Mouse (Mus musculus): ENCODE measurements around the gene Rgma.

The Rgma gene

GRCm38 (mm10) chr7:73400051-73400916 lies 25.0 kb downstream of the Rgma start:
- ATAC-seq (ENCODE audit: low TSS enrichment): no peak

DNA sequence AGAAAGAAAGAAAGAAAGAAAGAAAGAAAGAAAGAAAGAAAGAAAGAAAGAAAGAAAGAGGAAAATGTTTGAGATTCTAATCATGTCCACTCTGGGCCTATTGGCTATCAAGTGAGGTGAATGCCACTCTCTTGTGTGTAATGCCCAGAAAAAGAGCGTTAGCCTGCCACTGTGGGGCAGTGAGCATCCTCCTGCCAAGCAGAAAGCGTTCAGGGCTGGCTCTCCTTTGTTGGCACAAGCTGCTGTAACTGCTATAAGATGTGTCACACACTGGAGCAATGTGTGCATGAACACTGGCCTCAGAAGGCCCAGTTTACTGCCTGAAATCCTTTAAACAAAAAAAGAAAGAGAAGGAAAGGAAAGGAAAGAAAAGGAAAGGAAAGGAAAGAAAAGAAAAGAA lies 26.8 kb downstream of the Rgma start:
- no peak for ATAC-seq (ENCODE audit: low TSS enrichment)

DNA sequence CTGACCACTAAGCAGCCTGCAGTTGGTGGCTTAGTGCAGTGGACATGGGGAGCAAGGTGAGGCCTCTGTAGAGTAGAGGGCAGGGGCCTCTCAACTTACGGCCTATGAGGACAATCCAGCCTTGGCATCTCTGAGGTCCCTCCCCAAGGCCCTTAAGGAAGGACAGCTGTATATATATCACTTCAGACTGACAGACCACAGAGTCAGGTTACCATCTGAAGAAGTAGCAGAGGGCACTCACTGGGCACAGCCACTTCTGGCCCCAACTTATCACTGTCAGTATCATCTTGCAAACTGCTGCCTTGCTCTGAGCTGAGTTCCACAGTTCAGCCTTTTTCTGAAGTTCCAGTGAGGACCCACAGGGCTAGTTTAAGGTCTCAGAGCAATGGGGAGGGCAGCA lies 27.4 kb downstream of the Rgma start:
- ATAC-seq (ENCODE audit: low TSS enrichment): no peak

GRCm38 (mm10) chr7:73403538-73403937 lies 28.2 kb downstream of the Rgma start:
- no peak for ATAC-seq (ENCODE audit: low TSS enrichment)

GRCm38 (mm10) chr7:73405550-73405949 lies 30.2 kb downstream of the Rgma start:
- ATAC-seq (ENCODE audit: low TSS enrichment): peak; percentile 72

DNA sequence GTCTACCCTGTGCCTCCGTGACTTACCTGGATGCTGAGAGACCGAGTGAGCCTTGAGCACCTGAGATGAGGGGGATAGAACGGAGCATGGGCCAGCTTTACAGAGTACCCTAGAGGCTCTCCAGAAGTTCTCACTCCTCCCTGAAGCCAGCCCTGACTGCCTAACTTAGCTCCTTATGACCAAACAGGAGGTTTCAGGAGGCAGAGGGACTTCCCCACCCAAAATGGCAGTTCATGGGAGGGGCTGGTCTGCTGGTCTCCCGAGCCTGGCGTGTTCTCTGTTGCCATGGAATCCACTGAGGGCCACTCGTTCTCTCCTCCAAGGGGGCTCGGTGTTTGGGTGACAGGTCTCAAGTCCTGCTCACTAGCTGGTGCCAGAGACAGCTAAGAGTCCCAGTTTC lies 36.2 kb downstream of the Rgma start:
- no peak for ATAC-seq (ENCODE audit: low TSS enrichment)

DNA sequence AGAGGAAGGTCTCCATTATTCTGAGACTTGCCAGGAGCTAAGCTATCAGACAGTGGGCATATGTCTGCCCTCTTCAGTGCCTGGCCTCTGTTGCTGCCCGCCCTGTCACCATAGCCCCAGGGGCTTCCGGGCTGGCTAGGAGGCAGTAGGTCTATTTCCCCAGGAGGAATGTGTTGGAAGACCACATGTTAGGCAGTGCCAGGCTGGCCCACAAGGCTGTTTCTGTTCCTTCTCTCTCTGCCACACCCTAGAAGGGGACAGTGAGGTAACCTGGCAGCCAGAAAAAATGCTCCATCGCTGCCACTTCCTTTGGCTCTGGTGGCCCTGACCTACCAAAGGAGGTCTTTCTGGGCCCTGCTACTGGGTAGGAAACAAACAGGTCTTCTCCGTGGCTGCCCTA lies 36.7 kb downstream of the Rgma start:
- ATAC-seq (ENCODE audit: low TSS enrichment): no peak

GRCm38 (mm10) chr7:73412419-73412818 lies 37.1 kb downstream of the Rgma start:
- no peak for ATAC-seq (ENCODE audit: low TSS enrichment)

- no peak for ATAC-seq (ENCODE audit: low TSS enrichment)
These were observed 38.9 kb downstream of the Rgma start for GRCm38 (mm10) chr7:73414192-73414591.

- ATAC-seq (ENCODE audit: low TSS enrichment): no peak
These were observed 44.1 kb downstream of the Rgma start for GRCm38 (mm10) chr7:73419375-73419774.

DNA sequence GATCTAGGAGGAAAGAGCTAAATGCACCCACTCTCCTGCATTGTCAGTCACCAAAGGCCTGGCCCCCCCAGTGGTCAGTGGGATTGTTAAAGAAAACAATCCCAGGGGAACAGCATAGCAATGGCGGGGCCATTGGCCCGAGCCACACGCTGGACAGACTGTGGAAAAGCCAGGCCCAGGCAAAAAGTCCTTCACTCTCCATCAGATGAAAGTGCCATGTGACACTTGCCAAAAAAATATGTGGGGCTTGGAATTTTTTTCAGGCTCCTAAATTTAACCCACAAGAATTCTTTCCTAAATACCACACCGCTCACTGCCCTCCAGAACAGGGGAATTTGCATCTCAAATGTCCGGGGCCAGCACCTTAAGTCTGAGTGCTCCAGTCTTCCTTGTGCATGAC lies 45.5 kb downstream of the Rgma start:
- ATAC-seq (ENCODE audit: low TSS enrichment): no peak

- peak; percentile 13; the same call in 1 of the 2 replicates for ATAC-seq (ENCODE audit: low TSS enrichment)
These were observed 46.1 kb downstream of the Rgma start for GRCm38 (mm10) chr7:73421278-73422015.

DNA sequence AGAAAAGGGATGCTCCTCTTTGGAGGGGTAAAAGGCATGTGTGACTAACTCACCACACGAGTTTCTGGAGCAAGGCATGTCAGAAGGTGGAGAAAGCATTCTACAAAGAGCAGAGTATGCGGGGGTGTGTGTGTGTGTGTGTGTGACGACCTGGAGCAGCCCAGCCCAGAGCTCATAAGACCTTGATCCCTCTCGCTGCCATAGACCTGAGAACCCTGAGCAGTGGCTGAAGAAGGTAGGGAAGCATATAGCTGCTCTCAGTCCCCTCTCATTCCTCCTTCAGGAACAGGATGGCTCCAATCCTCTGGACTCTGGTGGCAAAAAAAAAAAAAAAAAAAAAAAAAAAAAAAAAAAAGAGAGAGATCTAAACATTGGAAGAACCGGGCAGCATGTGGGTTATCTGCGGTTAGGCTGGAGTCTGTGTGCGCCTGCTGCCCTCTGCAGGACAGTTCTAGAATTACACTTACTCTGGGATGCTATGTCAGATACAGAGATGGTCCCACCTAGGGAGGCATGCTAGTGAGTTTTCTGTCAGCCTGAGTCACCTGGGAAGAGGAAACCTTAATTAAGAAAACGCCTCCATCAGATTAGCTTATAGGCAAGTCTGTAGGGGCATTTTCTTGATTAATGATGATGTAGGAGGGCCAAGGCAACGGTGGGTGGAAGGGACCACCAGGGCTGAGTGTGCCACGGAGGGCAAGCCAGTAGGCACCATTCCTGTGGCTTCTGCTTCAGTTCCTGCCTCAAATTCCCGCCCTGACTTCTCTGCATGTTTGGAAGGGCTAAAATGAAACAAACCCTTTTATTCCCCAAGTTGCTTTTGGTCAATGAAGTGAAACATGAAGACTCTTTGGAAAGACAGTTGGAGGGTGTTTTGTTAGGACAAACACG lies 47.2 kb downstream of the Rgma start:
- peak; percentile 63 for ATAC-seq (ENCODE audit: low TSS enrichment)

DNA sequence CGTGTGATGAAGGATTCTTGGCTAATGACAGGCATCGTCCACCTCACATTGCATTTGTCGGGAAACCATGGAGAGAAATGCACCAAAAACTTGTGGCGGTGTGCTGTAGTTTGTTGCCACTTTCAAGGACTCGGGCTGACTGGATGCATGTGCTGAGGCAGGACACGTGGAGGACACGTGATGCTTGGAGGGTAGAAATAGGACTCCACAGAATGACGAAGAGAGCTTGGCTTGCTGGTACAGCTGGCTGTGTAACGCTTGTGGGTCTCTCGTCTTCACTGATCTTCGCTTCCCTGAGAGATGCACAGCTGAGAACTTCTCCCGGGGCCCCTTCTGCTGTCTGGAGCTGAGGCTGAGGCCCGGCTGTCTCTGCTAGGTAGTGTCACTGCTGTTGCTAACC lies 47.9 kb downstream of the Rgma start:
- ATAC-seq (ENCODE audit: low TSS enrichment): peak; percentile 48

GRCm38 (mm10) chr7:73424243-73424642 lies 48.9 kb downstream of the Rgma start:
- peak; percentile 32 for ATAC-seq (ENCODE audit: low TSS enrichment)

GRCm38 (mm10) chr7:73424705-73425104 lies 49.4 kb downstream of the Rgma start:
- ATAC-seq (ENCODE audit: low TSS enrichment): no peak

GRCm38 (mm10) chr7:73425451-73425850 lies 50.1 kb downstream of the Rgma start:
- no peak for ATAC-seq (ENCODE audit: low TSS enrichment)

DNA sequence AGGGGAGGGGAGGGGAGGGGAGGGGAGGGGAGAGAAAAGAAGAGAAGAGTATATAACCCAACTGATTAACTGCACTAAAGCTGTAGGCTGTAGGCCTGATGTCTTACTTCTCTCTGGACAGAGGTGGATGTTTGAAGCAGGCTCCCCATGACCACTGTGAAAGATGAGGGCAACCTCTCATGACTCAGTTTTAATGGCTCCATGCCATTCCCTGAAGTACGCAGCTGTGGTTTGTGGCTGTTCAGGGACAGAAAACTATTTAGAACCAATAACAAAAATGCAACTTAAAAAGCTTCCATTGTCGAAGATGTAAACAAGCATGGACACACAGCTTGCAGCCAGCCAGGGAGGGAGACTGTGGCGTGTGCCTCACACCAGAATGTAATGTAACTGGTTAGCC lies 50.9 kb downstream of the Rgma start:
- ATAC-seq (ENCODE audit: low TSS enrichment): no peak

DNA sequence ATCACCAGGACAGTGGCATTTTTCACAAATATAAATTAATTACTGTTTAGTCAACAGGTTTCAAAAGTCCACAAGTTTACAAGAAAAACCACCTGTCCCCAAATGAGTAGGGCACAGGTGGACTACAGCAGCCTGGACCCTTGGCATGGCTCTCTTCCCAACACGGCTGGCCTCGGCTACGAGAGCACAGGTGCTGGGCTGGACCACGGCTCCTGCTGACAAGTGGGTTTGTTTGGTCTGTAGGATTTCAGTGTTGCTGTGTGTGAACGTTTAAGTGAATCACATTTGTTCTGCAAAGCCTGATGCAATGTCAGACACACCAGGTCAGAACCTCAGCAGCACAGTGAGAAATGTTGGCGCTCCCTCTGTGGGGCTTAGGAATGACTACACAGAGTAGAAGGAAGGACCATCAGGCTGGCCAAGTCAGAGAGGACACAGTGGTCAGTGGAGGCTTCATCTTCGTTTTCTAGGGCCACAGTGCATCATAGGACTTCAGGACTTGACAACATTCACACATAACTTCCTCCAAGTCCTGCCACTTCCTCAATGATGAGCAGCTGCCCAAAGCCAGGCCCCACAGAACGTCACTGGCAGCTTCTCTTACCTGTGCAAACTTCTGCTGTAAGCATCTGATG lies 51.6 kb downstream of the Rgma start:
- ATAC-seq (ENCODE audit: low TSS enrichment): no peak

- no peak for ATAC-seq (ENCODE audit: low TSS enrichment)
These were observed 52.5 kb downstream of the Rgma start for GRCm38 (mm10) chr7:73427794-73428193.

- no peak for ATAC-seq (ENCODE audit: low TSS enrichment)
These were observed 53.2 kb downstream of the Rgma start for GRCm38 (mm10) chr7:73428525-73428924.
